Mouse (Mus musculus): ENCODE measurements at regions not wholly inside any gene's neighbourhood (a gene's known extent, or its start where the extent isn't known, plus 50 kb on each side); places are given as distances from the start of the nearest gene placed in this dataset.
"Not testable (repeated sequence)": the region's sequence is repeated elsewhere in the genome, so short reads cannot be mapped to it uniquely, and the experiment has no call there.

GRCm38 (mm10) chr1:16904690-16905089 lies 811.6 kb upstream of the 4930444P10Rik start:
- H3K4me1 ChIP-seq (ENCODE audit: insufficient read depth, low read depth, low read length): no peaks in the 10 kb centered on the region
- no peak overlapping the region for H3K4me3 ChIP-seq (ENCODE audit: low read depth, low read length)
- H3K9ac ChIP-seq (replicated peaks; ENCODE audit: low read depth): no peak overlapping the region
- no peak overlapping the region for H3K4me2 ChIP-seq (replicated peaks; ENCODE audit: low read depth, low read length)
- no peak for DNase-seq (ENCODE audit: low spot score)
- H3K9me3 ChIP-seq (ENCODE audit: low read length): no peaks in the 10 kb centered on the region
- no peak for TF ChIP-seq EP300 (IDR thresholded peaks at IDR 0.05)
- TF ChIP-seq CTCF (IDR thresholded peaks at IDR 0.05): no peak
- H3K27ac ChIP-seq (ENCODE audit: low read length): no peak overlapping the region
- no peaks in the 10 kb centered on the region for H3K36me3 ChIP-seq (ENCODE audit: insufficient read depth, low read length)
- H3K27me3 ChIP-seq (replicated peaks; ENCODE audit: insufficient read depth, low read length): no peaks in the 10 kb centered on the region
- no peak for ATAC-seq

DNA sequence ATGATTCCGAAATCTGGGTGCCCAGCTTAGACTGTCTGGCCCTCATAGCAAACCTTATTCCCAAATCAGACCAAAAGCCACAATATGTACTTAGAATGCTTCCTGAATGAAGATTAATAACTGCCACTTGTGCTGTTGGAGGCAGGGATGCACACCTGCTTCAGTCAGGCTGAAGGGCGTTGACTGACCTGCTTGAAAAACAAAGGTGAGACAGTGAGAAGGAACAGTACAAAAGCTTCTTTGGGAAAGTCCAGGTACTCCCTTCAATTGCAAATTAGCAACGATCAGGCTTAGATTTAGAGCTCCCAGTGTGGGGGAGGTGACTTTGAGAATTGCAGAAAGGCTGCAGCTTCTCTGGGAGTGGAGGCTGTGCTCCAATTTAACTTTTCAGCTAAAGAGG lies 775.3 kb upstream of the 4930444P10Rik start:
- H3K27me3 ChIP-seq (replicated peaks; ENCODE audit: insufficient read depth, low read length); H3K9me3 ChIP-seq (ENCODE audit: low read length); H3K4me3 ChIP-seq (ENCODE audit: low read depth, low read length); DNase-seq (ENCODE audit: low spot score); H3K4me1 ChIP-seq (ENCODE audit: insufficient read depth, low read depth, low read length); H3K27ac ChIP-seq (ENCODE audit: low read length); ATAC-seq; H3K9ac ChIP-seq (replicated peaks; ENCODE audit: low read depth); H3K36me3 ChIP-seq (ENCODE audit: insufficient read depth, low read length); H3K4me2 ChIP-seq (replicated peaks; ENCODE audit: low read depth, low read length): not testable (repeated sequence)
- WGBS: 65% methylated on average over 3 of the region's 3 CpGs

DNA sequence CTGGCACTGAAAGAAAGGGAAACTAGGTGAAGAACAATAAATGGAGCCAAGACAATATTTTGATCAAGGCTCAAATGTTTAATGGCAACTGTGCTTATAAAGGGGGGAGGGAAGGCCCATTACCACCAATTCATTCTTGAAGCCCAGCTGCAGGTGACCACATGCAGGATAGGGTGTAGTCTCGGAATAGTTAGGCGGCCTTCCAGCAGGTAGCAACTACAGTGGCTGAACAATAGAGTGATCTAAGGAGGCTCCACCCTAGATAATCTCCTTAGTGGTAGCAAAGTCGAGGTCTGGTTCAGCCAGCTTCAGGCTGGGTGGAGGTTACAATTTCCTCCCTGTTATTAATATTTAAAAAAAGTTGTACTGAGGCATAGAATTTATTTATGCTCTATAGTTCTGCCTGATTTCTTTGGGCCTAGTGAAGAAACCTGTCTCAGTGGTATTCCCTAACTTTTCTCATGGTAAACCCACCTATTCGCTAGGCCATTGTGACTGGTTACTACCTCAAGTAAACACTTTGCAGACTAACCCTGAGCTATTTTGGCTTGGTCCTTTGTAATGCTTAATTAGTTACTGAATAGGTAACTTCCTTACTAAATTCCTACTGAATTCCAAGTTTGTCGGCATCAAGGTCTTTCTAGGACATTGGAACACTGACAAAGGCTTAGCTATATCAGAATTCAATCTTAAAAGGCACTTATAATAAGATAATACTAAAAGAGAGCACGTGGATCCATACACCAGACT lies 774.1 kb upstream of the 4930444P10Rik start:
- not testable (repeated sequence) for DNase-seq (ENCODE audit: low spot score); H3K4me2 ChIP-seq (replicated peaks; ENCODE audit: low read depth, low read length); H3K36me3 ChIP-seq (ENCODE audit: insufficient read depth, low read length); H3K9me3 ChIP-seq (ENCODE audit: low read length); H3K4me1 ChIP-seq (ENCODE audit: insufficient read depth, low read depth, low read length); H3K27me3 ChIP-seq (replicated peaks; ENCODE audit: insufficient read depth, low read length); ATAC-seq; H3K9ac ChIP-seq (replicated peaks; ENCODE audit: low read depth); H3K27ac ChIP-seq (ENCODE audit: low read length); H3K4me3 ChIP-seq (ENCODE audit: low read depth, low read length)
- WGBS: 74% methylated on average over 6 of the region's 6 CpGs

- ATAC-seq: no peak
- no peak overlapping the region for H3K27ac ChIP-seq (ENCODE audit: low read length)
- H3K9me3 ChIP-seq (ENCODE audit: low read length): no peaks in the 10 kb centered on the region
- no peaks in the 10 kb centered on the region for H3K27me3 ChIP-seq (replicated peaks; ENCODE audit: insufficient read depth, low read length)
- no peak for DNase-seq (ENCODE audit: low spot score)
- H3K36me3 ChIP-seq (ENCODE audit: insufficient read depth, low read length): no peaks in the 10 kb centered on the region
- no peak overlapping the region for H3K4me2 ChIP-seq (replicated peaks; ENCODE audit: low read depth, low read length)
- TF ChIP-seq CTCF (IDR thresholded peaks at IDR 0.05) (no peak), EP300 (IDR thresholded peaks at IDR 0.05) (no peak)
- no peak overlapping the region for H3K9ac ChIP-seq (replicated peaks; ENCODE audit: low read depth)
- H3K4me3 ChIP-seq (ENCODE audit: low read depth, low read length): no peak overlapping the region
- no peaks in the 10 kb centered on the region for H3K4me1 ChIP-seq (ENCODE audit: insufficient read depth, low read depth, low read length)
Measured at GRCm38 (mm10) chr1:16837111-16837510, 744.0 kb upstream of the 4930444P10Rik start.

DNA sequence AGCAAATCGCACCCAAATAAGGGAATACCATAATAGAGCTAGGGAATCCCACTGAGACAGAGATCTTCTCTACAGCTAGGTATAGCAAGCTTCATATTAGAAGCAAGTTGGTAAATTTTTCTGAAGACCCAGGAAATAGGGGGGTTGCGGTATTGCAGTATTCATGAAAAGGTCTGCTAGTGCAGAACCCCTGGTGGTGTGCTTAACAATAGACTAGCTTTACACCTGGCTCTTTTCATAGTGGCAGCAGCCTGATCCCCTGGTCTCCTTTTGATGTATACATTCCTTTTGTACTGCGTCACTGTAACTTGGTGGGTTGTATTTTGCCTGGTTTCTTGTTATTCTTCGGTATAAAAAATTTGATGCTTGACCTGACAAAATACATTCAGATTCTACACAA lies 731.6 kb upstream of the 4930444P10Rik start:
- not testable (repeated sequence) for H3K36me3 ChIP-seq (ENCODE audit: insufficient read depth, low read length); H3K27ac ChIP-seq (ENCODE audit: low read length); H3K4me3 ChIP-seq (ENCODE audit: low read depth, low read length); H3K4me2 ChIP-seq (replicated peaks; ENCODE audit: low read depth, low read length); DNase-seq (ENCODE audit: low spot score); H3K9me3 ChIP-seq (ENCODE audit: low read length); ATAC-seq; H3K9ac ChIP-seq (replicated peaks; ENCODE audit: low read depth); H3K27me3 ChIP-seq (replicated peaks; ENCODE audit: insufficient read depth, low read length); H3K4me1 ChIP-seq (ENCODE audit: insufficient read depth, low read depth, low read length)
- WGBS: 66% methylated on average over 4 of the region's 4 CpGs

- Histone ChIP-seq H3K4me3 (ENCODE audit: low read depth, low read length) (no peak overlapping the region), H3K27ac (ENCODE audit: low read length) (no peak overlapping the region), H3K9me3 (ENCODE audit: low read length) (no peaks in the 10 kb centered on the region), H3K36me3 (ENCODE audit: insufficient read depth, low read length) (no peaks in the 10 kb centered on the region), H3K27me3 (replicated peaks; ENCODE audit: insufficient read depth, low read length) (no peaks in the 10 kb centered on the region), H3K9ac (replicated peaks; ENCODE audit: low read depth) (no peak overlapping the region), H3K4me2 (replicated peaks; ENCODE audit: low read depth, low read length) (no peak overlapping the region), H3K4me1 (ENCODE audit: insufficient read depth, low read depth, low read length) (no peaks in the 10 kb centered on the region)
- DNase-seq (ENCODE audit: low spot score): no peak
- WGBS: 46% methylated on average over 3 of the region's 3 CpGs
- no peak for TF ChIP-seq CTCF (IDR thresholded peaks at IDR 0.05)
- TF ChIP-seq EP300 (IDR thresholded peaks at IDR 0.05): no peak
- ATAC-seq: no peak
Measured at GRCm38 (mm10) chr1:16824057-16824456, 730.9 kb upstream of the 4930444P10Rik start.

DNA sequence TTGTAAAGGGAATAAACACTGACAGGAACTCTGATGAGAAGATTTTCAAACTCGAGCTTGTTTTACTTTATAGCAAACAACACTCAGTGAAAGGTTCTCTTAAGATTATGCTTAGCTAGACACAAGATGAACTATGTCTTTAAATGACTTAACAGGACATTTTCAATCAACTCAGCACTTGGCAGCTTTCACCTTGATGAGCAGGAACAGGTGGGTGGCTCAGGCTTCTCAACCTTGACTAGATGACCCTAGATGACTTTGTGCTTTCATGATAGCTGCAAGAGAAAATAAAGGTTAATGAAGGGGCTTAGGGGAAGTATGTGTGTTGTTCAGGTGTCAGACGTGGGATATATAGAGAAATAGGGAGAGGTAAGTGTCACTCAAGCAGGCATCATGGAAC lies 728.1 kb upstream of the 4930444P10Rik start:
- 26% methylated on average over 2 of the region's 2 CpGs for WGBS
- no peak overlapping the region for H3K4me2 ChIP-seq (replicated peaks; ENCODE audit: low read depth, low read length)
- H3K9me3 ChIP-seq (ENCODE audit: low read length): no peaks in the 10 kb centered on the region
- no peak overlapping the region for H3K4me3 ChIP-seq (ENCODE audit: low read depth, low read length)
- DNase-seq (ENCODE audit: low spot score): no peak
- H3K4me1 ChIP-seq (ENCODE audit: insufficient read depth, low read depth, low read length): no peaks in the 10 kb centered on the region
- TF ChIP-seq CTCF (IDR thresholded peaks at IDR 0.05): no peak
- no peak for TF ChIP-seq EP300 (IDR thresholded peaks at IDR 0.05)
- no peaks in the 10 kb centered on the region for H3K36me3 ChIP-seq (ENCODE audit: insufficient read depth, low read length)
- no peak overlapping the region for H3K27ac ChIP-seq (ENCODE audit: low read length)
- no peaks in the 10 kb centered on the region for H3K27me3 ChIP-seq (replicated peaks; ENCODE audit: insufficient read depth, low read length)
- ATAC-seq: no peak
- no peak overlapping the region for H3K9ac ChIP-seq (replicated peaks; ENCODE audit: low read depth)
